In the genomic region with DNA sequence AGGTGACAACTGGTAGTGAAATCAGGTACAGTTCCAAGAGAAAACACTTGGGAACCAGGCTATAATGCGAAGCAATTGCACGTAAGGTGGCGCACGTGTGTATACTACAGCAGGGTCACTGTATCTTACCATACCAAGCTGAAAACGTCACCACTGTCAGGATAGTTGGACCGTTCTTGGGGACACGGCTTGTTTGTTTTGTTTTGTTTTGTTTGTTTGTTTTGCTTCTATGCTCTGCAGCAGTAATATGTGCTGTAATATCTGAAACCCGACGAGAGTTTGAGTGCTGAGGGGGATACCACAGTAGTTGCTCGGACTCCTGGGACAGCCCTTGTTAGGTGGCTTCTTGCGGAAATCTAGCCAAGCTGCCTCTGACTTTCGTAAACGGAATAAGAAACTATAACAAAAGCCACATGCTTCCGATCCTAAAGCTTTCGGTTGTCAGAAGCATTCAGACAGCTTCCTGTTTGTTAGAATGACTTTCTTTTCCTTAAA, we compare ENCODE assay signal across 2 mouse cellular contexts.
TF ChIP-seq lines count a peak whose summit lies in the region.

No protein-coding gene starts in this region.

TF ChIP-seq in C2C12, 6 proteins besides CTCF, POLR2A, EP300 and RAD21 (continued from another document):
- no peak for TF ChIP-seq MYOD1 (IDR thresholded peaks at IDR 0.05; ENCODE audit: control insufficient read depth, insufficient read length, low read depth)

TF ChIP-seq in ES-E14, 5 proteins besides CTCF, POLR2A, EP300 and RAD21:
- TF ChIP-seq CHD2 (IDR thresholded peaks at IDR 0.05; ENCODE audit: low read depth, low read length) (no peak), HCFC1 (IDR thresholded peaks at IDR 0.05; ENCODE audit: borderline replicate concordance, insufficient read depth, low read length) (no peak), ZNF384 (IDR thresholded peaks at IDR 0.05; ENCODE audit: low read depth, low read length) (no peak), ZC3H11A (IDR thresholded peaks at IDR 0.05; ENCODE audit: borderline replicate concordance, low read depth, low read length) (no peak), MAFK (IDR thresholded peaks at IDR 0.05; ENCODE audit: insufficient read depth, low read depth, low read length) (no peak)
TF ChIP-seq in ES-E14: peak in this region for 0.
